Mouse (Mus musculus): ENCODE measurements around the gene Lypd6. TPM values are rescaled to one million over a fixed set of nuclear protein-coding genes. Genes with fewer than 3 reads are reported as not detected.
A peak's percentile ranks its signal among the peaks of the same experiment; 100 is the strongest.

Gene Lypd6
- polyA plus RNA-seq, 1 experiment, result 3.9 TPM

DNA sequence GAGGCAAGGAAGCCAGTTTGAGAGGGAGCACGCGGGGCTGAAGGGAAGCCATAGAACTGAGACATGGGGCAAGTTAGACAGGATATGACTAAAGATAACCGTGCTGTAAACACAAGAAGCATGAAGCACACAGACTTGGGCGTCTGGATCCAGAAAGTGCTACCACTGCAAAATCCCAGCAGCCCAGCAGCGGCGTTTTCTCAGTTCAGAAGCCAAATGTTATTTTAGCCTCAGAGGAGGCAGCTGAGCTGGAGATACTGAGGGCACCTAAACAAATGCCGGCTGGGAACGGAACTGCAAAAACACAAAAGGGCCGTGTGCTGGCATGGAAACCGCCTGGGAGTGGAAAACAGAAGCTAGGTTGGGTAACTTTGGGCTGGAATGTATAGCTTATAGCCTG, 43.9 kb downstream of the Lypd6 start:
- Histone ChIP-seq H3K79me2 (ENCODE audit: control insufficient read depth, insufficient read depth) (no peaks in the 10 kb centered on the region), H3K4me2 (ENCODE audit: low read depth) (no peak overlapping the region), H3K36me3 (ENCODE audit: control insufficient read depth, insufficient read depth) (no peaks in the 10 kb centered on the region), H3K27me3 (ENCODE audit: control insufficient read depth, insufficient read depth, insufficient read length) (no peaks in the 10 kb centered on the region), H3ac (ENCODE audit: control insufficient read depth, insufficient read length) (no peak overlapping the region), H3K4me3 (no peak overlapping the region)
- TF ChIP-seq MYOG (IDR thresholded peaks at IDR 0.05; ENCODE audit: control insufficient read depth in 1 of 3, insufficient read depth in 1 of 3, insufficient read length in 2 of 3, low read depth in 2 of 3) (no peak), CEBPB (IDR thresholded peaks at IDR 0.05; ENCODE audit: insufficient read depth, poor library complexity, severe bottlenecking) (no peak), USF1 (IDR thresholded peaks at IDR 0.05; ENCODE audit: low read depth) (no peak), SRF (IDR thresholded peaks at IDR 0.05; ENCODE audit: control insufficient read depth, insufficient read length, low read depth) (no peak), MAX (IDR thresholded peaks at IDR 0.05; ENCODE audit: low read depth) (no peak), TCF12 (IDR thresholded peaks at IDR 0.05; ENCODE audit: insufficient read depth, poor library complexity, severe bottlenecking) (no peak), POLR2A (IDR thresholded peaks at IDR 0.05; ENCODE audit: insufficient read length, low read depth) (no peak), POLR2AphosphoS2 (IDR thresholded peaks at IDR 0.05; ENCODE audit: insufficient read length, low read depth) (no peak), MYOD1 (IDR thresholded peaks at IDR 0.05; ENCODE audit: control insufficient read depth in 1 of 3, insufficient read length in 2 of 3, low read depth in 2 of 3) (no peak), E2F4 (IDR thresholded peaks at IDR 0.05; ENCODE audit: insufficient read depth) (no peak), REST (IDR thresholded peaks at IDR 0.05; ENCODE audit: insufficient read depth, insufficient read length) (no peak), TCF3 (IDR thresholded peaks at IDR 0.05; ENCODE audit: insufficient read length, low read depth) (no peak)

DNA sequence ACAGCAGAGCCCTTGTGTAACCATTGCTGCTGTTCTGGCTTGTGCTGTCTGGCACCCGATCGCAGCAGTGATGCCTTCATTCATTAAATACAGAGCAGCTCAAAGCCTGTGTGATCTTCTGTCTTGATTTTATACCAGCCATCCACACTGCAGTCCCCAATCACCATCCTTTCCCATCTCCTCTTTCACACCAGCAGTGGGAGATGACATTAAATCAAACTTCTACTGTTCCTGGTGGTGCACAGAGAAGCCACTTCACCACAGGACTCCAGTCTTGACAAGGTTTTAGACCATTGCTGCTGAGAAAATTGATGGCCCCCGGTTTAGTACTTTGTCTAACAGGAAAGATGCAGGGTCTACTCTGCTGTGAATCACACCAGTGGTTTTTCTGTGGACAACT, 44.9 kb downstream of the Lypd6 start:
- no peak overlapping the region for H3K4me3 ChIP-seq
- TF ChIP-seq POLR2A (IDR thresholded peaks at IDR 0.05; ENCODE audit: insufficient read length, low read depth) (no peak), REST (IDR thresholded peaks at IDR 0.05; ENCODE audit: insufficient read depth, insufficient read length) (no peak), SRF (IDR thresholded peaks at IDR 0.05; ENCODE audit: control insufficient read depth, insufficient read length, low read depth) (no peak)
- H3K4me2 ChIP-seq (ENCODE audit: low read depth), result no peak overlapping the region
- no peaks in the 10 kb centered on the region for H3K36me3 ChIP-seq (ENCODE audit: control insufficient read depth, insufficient read depth)
- H3K79me2 ChIP-seq (ENCODE audit: control insufficient read depth, insufficient read depth), result no peaks in the 10 kb centered on the region
- no peak overlapping the region for H3ac ChIP-seq (ENCODE audit: control insufficient read depth, insufficient read length)
- no peaks in the 10 kb centered on the region for H3K27me3 ChIP-seq (ENCODE audit: control insufficient read depth, insufficient read depth, insufficient read length)

DNA sequence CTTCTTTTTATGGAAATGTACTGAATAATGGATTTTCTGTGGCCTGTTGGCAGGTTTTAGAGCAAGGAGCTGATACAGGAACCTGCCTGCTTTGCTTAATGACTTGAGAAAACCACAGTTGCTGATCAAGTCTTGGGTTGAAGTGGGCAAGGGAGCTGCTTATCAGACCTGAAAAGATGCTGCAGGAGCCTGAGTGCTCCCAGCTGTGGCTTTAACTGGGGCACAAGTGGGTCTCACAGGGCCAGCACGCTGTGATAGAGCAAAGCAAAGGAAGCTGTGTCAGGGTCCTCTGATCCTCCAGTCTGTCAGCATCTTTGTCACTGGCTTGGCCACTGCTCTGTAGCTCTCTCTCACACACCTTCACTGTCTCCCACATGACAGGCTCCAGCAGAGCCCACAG, 45.4 kb downstream of the Lypd6 start:
- Histone ChIP-seq H3K27me3 (ENCODE audit: control insufficient read depth, insufficient read depth, insufficient read length) (no peaks in the 10 kb centered on the region), H3K79me2 (ENCODE audit: control insufficient read depth, insufficient read depth) (no peaks in the 10 kb centered on the region), H3ac (ENCODE audit: control insufficient read depth, insufficient read length) (no peak overlapping the region), H3K4me2 (ENCODE audit: low read depth) (no peak overlapping the region), H3K4me3 (no peak overlapping the region), H3K36me3 (ENCODE audit: control insufficient read depth, insufficient read depth) (no peaks in the 10 kb centered on the region)
- TF ChIP-seq TCF12 (IDR thresholded peaks at IDR 0.05; ENCODE audit: insufficient read depth, poor library complexity, severe bottlenecking) (no peak), MYOD1 (IDR thresholded peaks at IDR 0.05; ENCODE audit: control insufficient read depth in 1 of 3, insufficient read length in 2 of 3, low read depth in 2 of 3) (no peak), MYOG (IDR thresholded peaks at IDR 0.05; ENCODE audit: control insufficient read depth in 1 of 3, insufficient read depth in 1 of 3, insufficient read length in 2 of 3, low read depth in 2 of 3) (no peak), MAX (IDR thresholded peaks at IDR 0.05; ENCODE audit: low read depth) (no peak)

DNA sequence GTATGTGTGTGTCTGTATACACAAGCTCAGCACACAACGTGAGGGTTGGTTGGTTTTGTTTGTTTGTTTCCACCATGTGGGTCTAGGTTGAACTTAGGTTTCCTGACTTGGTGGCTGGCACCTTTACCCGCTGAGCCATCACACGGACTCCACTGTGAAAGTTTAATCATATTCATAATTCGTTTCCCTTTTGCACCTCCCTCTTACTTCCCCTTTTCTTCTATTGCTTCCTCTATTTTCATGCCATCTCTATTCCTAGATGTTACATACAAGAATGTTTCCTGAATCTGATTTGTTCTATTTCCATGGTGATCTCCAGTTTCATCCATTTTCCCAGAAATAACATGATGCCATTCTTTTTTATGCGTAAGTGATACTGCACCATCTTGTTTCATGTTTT, 46.2 kb downstream of the Lypd6 start:
- Histone ChIP-seq H3K36me3 (ENCODE audit: control insufficient read depth, insufficient read depth) (no peaks in the 10 kb centered on the region), H3K27me3 (ENCODE audit: control insufficient read depth, insufficient read depth, insufficient read length) (no peaks in the 10 kb centered on the region), H3K79me2 (ENCODE audit: control insufficient read depth, insufficient read depth) (no peaks in the 10 kb centered on the region), H3K4me2 (ENCODE audit: low read depth) (peak overlapping the region; percentile 12), H3K4me3 (no peak overlapping the region), H3ac (ENCODE audit: control insufficient read depth, insufficient read length) (no peak overlapping the region)
- TF ChIP-seq TCF12 (IDR thresholded peaks at IDR 0.05; ENCODE audit: insufficient read depth, poor library complexity, severe bottlenecking) (no peak), TCF3 (IDR thresholded peaks at IDR 0.05; ENCODE audit: insufficient read length, low read depth) (no peak), CEBPB (IDR thresholded peaks at IDR 0.05; ENCODE audit: insufficient read depth, poor library complexity, severe bottlenecking) (no peak), MYOG (IDR thresholded peaks at IDR 0.05; ENCODE audit: control insufficient read depth in 1 of 3, insufficient read depth in 1 of 3, insufficient read length in 2 of 3, low read depth in 2 of 3) (no peak), MYOD1 (IDR thresholded peaks at IDR 0.05; ENCODE audit: control insufficient read depth in 1 of 3, insufficient read length in 2 of 3, low read depth in 2 of 3) (no peak), POLR2AphosphoS2 (IDR thresholded peaks at IDR 0.05; ENCODE audit: insufficient read length, low read depth) (no peak), POLR2A (IDR thresholded peaks at IDR 0.05; ENCODE audit: insufficient read length, low read depth) (no peak), MAX (IDR thresholded peaks at IDR 0.05; ENCODE audit: low read depth) (no peak), SRF (IDR thresholded peaks at IDR 0.05; ENCODE audit: control insufficient read depth, insufficient read length, low read depth) (no peak), USF1 (IDR thresholded peaks at IDR 0.05; ENCODE audit: low read depth) (no peak), E2F4 (IDR thresholded peaks at IDR 0.05; ENCODE audit: insufficient read depth) (no peak), REST (IDR thresholded peaks at IDR 0.05; ENCODE audit: insufficient read depth, insufficient read length) (no peak)

DNA sequence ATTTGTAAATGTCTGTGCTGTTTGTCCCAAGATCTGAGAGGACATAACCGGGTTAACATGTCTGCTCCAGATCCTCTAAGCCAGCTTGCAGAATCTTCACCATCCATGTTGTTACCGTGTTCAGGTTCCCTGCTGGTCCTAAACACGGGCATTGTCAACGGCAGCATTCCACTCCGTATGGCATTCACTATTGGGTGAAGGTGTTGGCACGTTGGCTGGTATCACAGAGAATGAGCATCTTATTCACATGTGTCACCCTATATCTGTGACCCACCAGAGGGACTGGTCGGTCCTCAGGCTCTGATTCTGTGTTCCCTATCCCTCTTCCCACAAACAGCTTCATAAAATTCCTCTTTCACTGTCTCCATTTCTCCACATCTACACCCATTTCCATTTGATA, 52.9 kb downstream of the Lypd6 start:
- Histone ChIP-seq H3K36me3 (ENCODE audit: control insufficient read depth, insufficient read depth) (no peaks in the 10 kb centered on the region), H3K4me2 (ENCODE audit: low read depth) (no peak overlapping the region), H3K79me2 (ENCODE audit: control insufficient read depth, insufficient read depth) (no peaks in the 10 kb centered on the region), H3K4me3 (no peak overlapping the region), H3K27me3 (ENCODE audit: control insufficient read depth, insufficient read depth, insufficient read length) (no peaks in the 10 kb centered on the region), H3ac (ENCODE audit: control insufficient read depth, insufficient read length) (no peak overlapping the region)
- no peak for TF ChIP-seq MYOG (IDR thresholded peaks at IDR 0.05; ENCODE audit: control insufficient read depth in 1 of 3, insufficient read depth in 1 of 3, insufficient read length in 2 of 3, low read depth in 2 of 3)
- no peak for TF ChIP-seq POLR2AphosphoS2 (IDR thresholded peaks at IDR 0.05; ENCODE audit: insufficient read length, low read depth)
- no peak for TF ChIP-seq MAX (IDR thresholded peaks at IDR 0.05; ENCODE audit: low read depth)
- no peak for TF ChIP-seq E2F4 (IDR thresholded peaks at IDR 0.05; ENCODE audit: insufficient read depth)
- no peak for TF ChIP-seq POLR2A (IDR thresholded peaks at IDR 0.05; ENCODE audit: insufficient read length, low read depth)
- no peak for TF ChIP-seq TCF3 (IDR thresholded peaks at IDR 0.05; ENCODE audit: insufficient read length, low read depth)
- TF ChIP-seq TCF12 (IDR thresholded peaks at IDR 0.05; ENCODE audit: insufficient read depth, poor library complexity, severe bottlenecking), result no peak
- no peak for TF ChIP-seq REST (IDR thresholded peaks at IDR 0.05; ENCODE audit: insufficient read depth, insufficient read length)
- TF ChIP-seq CEBPB (IDR thresholded peaks at IDR 0.05; ENCODE audit: insufficient read depth, poor library complexity, severe bottlenecking), result no peak
- no peak for TF ChIP-seq SRF (IDR thresholded peaks at IDR 0.05; ENCODE audit: control insufficient read depth, insufficient read length, low read depth)
- no peak for TF ChIP-seq MYOD1 (IDR thresholded peaks at IDR 0.05; ENCODE audit: control insufficient read depth in 1 of 3, insufficient read length in 2 of 3, low read depth in 2 of 3)
- no peak for TF ChIP-seq USF1 (IDR thresholded peaks at IDR 0.05; ENCODE audit: low read depth)

Measured in myocyte (in vitro differentiated cells).